Mouse (Mus musculus): ENCODE measurements around the gene Tceal7.
"Not testable (repeated sequence)": the region's sequence is repeated elsewhere in the genome, so short reads cannot be mapped to it uniquely, and the experiment has no call there.

Tceal7 gene

GRCm38 (mm10) chrX:136245521-136246071 lies 31.0 kb downstream of the Tceal7 start:
- DNase-seq (ENCODE audit: low read depth, low spot score): peak; percentile 21

DNA sequence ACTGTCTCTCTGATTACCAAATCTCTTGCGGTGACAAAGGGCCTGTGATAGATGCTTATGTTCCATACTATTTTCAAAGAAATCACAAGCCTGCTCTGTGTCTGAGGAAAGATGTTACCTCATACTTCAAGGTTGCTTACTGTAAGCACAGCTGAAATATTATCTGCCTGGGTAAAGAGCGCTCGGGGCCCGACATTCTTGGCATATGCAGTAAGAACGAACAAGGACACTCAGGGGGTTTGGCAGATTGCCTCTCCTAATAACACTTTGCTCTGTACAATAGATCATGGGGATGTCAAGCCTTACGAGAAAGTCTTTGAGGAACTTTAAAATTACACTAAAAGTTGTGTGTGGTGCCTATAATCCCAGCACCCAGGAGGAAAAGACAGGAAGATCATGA lies 34.2 kb downstream of the Tceal7 start:
- no peak for DNase-seq (ENCODE audit: low read depth, low spot score)

GRCm38 (mm10) chrX:136249671-136250070 lies 35.1 kb downstream of the Tceal7 start:
- no peak for DNase-seq (ENCODE audit: low read depth, low spot score)

DNA sequence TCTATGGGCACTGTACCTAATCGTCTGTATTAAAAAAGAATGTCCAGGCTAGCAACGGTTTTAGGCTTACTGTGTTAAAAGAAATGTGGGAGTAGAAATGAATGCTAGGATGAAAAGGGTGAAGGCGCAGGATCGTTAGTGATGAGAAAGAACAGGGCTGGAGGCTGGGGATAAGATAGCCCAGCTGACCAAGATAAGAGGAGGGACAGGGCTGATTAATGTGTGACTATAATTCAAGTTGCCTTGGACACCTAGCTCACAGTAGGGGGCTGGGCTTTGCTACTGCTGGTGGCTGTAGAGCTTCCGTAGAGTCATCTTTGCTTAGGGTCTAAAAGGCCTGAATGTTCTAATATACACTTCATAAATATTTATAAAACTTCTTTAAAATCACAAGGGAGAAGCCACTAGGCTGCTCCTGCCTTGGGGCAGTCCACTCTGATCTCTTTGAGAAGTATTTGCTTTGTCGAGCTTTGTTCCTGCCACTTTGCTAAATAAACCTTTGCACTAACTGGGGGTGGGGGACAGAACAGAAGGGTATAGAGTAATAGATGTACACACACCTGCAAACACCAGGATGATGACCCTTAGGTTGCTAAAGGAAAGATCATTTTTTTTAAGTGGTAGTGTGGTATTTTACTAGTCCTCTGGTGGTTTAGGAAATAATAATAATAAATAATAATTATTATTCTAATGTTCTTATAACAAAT lies 37.6 kb downstream of the Tceal7 start:
- no peak for DNase-seq (ENCODE audit: low read depth, low spot score)

DNA sequence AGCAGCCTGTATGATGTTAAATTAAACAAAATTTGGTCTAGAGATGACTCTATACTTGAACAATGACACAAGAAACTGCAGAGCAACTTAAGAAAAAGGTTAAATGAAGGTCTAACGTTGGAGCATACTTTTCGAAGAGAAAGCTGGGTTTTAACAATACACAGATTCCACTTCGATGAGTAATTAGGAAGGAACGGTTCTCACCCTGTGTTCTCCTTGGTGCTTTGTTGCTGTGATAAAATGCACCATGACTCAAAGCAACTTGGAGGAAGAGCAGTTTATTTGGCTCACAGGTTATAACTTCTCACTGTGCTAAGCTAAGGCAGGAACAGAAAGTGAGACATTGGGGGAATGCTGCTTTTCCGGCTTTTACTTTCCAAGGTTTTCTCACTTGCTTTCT lies 53.1 kb downstream of the Tceal7 start:
- no peak for DNase-seq (ENCODE audit: low read depth, low spot score)

DNA sequence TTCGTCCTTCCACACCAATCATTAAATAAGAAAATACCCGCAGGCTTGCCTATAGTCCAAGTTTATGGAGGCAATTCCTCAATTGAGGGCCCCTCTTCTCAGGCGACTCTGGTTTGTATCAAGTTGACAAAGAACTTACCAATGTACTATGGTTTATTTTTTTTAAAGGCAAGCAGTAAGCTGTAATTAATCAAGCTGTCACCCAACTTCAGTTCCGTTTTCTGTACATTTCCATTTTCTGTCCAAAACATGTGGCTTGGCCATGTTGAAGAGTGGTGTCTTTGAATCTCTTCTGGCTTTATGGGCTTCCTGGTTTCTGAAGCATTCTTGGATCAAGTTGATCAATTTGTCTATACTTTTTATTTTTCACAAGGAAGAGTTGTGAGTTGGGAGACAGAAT lies 53.6 kb downstream of the Tceal7 start:
- no peak for DNase-seq (ENCODE audit: low read depth, low spot score)

DNA sequence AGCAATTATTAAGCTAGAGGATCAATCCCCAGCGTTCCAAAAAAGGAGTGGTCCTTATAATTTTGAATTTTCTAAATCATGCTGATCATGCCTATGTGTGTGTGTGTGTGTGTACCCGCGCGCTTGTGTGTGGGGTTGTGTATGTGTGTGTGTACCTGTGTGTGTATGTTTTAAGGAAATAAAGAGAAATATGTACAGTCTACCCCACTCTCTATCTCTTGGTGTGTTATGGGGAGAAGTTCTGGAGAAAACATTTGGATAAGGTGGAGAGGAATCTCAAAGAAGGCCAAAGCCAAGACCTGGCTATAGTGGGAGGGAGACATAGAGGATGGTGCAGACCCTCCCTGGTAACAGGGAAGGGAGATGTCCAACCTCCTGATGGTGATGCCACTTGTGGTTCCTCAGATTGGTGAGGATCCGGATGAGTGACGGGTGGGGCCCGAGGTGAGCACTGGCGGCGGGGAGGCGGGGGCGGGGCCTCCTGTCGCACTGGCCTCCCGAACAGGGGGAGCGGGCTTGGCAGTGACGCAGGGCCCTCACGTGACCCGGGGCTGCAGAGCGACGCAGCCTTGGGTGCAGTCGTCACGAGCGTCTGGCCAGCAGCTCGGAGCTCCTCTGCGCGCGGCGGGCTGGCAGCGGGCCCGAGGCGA lies 55.3 kb downstream of the Tceal7 start, which contains the start of gene Bex3:
Bex3 (plus strand) TSS at position 511 of the 650 bp plus-strand sequence.
- peak; percentile 31 for DNase-seq (ENCODE audit: low read depth, low spot score)

DNA sequence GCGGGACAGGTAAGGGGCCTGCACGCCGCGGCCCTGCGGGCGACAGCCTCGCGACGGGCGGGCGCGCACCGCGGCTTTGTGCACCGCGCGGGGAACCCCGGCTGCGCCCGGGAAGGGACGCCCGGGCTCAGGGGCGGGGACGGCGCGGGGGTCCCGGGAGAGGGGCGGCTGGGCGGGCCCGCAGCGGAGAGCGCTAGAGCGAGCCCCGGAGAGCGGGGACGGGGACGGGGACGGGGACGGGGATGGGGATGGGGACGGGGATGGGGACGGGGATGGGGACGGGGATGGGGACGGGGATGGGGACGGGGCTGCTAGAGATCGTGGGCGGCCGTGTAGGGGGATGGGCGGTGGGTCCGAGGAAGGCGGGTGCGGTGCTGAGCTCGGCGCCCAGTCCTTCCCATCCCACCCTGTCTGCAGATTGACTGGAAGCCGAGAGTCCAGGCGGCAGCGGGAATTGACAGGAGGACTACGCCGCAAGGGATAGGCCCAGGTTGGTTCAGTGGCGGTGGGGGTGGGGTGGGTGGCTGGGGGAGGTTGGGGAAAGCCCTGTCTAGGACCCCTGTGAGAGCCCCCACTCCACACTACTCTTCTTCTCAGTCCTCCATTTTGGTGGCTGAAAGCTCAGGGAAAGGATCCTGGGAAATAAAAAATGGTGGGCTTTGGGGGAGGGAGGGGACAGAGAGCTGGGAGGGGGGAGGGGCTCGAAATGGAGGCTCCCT lies 56.0 kb downstream of the Tceal7 start:
- DNase-seq (ENCODE audit: low read depth, low spot score): not testable (repeated sequence)

GRCm38 (mm10) chrX:136274542-136274941 lies 60.0 kb downstream of the Tceal7 start:
- no peak for DNase-seq (ENCODE audit: low read depth, low spot score)

DNA sequence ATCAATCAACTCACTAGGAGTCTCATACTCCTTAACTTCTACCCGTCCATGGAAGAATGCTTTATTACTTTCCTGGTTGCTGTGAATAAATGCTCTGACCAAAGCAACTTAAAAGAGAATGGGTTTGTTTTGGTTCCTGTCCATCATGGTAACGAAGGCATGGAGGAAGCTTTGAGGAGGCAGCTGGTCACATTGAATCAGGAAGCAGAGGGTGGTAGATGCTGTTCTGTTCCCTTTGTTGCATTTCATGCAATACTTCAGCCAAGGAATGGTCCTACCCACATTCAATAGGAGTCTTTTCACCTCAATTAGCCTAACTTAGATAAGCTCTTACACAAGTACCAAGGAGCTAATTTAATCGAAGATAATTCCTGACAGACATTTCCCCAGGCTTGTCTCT lies 60.8 kb downstream of the Tceal7 start:
- DNase-seq (ENCODE audit: low read depth, low spot score): no peak

Data from A20 (cell line).